Mouse (Mus musculus) neutrophil, adult 59 days (primary cell): ENCODE data around the gene Gm2a. TPM values are rescaled to one million over a fixed set of nuclear protein-coding genes. Genes with fewer than 3 reads are reported as not detected.

Source experiments
- total RNA-seq, 2 experiments: library from RNA; stranded (reverse); gene quantifications; 1 replicate in 1 of 2; 2 replicates in 1 of 2; pipeline ENCODE4 v1.2.4; 2023

Gene Gm2a
- total RNA-seq, result 100 to 1,000 TPM in 1 of 2 experiments, 10 to 100 TPM in 1; 99.4 to 129 TPM

DNA sequence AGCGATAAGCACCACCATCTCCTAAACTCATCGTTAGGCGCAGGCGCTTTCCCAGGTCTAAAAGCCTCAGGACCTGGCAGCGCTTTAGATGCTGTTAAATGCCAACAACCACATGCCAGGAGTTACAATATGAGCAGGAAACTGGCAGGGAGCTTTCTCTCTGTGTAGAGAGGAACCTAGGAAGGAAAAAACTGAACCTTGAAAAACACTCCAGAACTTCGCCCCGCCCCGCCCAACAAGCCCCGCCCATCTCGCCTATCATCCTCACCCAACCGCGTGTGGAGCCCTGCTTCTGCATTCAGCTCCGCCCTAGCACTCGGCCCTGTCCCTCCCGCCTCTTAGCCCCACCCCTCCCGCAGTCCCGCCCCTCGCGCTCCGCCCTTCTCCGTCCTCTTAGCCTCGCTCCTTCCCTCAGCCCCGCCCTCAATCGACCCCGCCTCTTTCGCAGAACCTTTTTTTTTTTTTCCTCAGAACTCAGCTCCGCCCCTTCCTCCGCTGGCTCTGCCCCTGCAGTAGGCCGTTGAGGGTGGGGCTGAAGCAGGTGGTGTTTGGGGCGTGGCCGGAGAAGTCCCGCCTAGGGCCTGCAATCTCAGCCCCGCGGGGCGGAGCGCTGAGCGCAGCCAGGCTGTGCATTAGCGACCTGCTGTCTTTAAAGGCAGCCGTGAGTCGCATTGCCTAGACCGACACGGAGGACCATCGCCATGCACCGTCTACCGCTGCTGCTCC is at the start of gene Gm2a:
Gene Gm2a, plus strand, starts transcription at position 653 of the 726 bp plus-strand sequence.

DNA sequence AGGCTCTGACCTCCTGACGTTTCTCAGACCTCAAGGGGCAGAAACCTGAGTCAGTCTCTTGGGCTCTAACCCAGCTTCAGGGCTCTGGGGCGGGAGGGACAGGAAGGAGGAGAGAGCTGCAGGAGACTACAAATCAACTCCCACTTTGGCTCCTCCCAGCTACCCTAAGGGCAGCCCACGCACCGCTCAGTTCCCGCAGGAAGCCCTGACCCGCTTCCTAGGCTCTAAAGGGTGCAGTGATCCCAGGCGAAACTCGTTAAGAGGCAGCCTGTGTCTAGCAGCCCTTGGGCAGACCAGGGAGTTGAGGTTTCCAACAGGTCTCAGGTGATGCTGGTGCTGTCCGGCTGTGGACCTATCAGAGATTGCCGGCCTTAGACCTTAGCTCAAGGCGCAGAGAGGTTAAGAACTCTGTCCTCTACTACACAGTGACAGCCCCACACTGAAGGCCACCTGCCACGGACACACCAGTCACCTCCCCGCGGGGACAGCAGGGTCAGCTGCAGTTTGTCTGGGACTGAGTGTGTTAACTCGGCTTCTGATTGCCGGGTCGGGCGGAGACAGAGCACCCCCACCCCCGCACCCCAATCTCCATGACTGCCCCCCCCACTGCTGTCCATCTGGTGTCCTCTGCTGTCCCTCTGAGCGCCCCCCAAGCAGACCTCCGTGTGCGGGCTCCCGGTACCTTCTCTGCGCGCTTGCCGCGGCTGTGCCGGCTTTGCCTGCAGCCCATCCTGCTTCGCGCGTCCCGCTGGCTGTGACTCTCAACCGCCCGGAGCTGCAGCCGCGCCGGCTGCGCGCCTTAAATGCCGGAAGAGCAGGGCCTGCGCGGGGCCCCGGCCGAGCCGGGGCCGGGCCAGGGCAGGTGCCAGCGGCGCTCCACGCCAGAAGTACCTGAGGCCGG is 20.3 kb upstream of the Gm2a start, which contains the start of gene Ccdc69:
Gene Ccdc69, minus strand, starts transcription at position 801 of the 901 bp plus-strand sequence.

DNA sequence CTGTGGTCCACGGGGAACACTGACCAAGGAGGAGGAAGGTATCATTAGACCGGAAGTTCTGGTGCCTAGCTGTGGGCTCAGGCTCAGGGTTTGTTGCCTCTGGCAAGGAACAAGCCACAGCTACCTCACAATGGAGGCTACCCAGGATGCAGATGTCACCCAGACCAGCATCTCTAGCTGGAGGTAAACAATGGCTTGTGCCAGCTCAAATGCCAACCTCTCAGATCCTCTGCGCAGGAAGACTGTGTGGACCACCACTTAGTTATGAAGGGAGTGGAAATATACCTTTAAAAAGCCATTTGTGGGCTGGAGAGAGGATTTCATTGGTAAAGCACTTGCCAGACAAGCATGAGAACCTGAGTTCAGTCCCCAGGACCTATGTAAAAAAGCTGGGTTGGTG is 53.7 kb downstream of the Gm2a start, which contains the start of gene Slc36a3:
Gene Slc36a3, minus strand, starts transcription at position 101 of the 400 bp plus-strand sequence.

Other genes starting within 250 kb of the Gm2a start
- 1 to 10 TPM; 1.9 to 8.5 TPM for gene Lyrm7, start 237.2 kb upstream of the Gm2a start, total RNA-seq
- 100 to 1,000 TPM; 102 to 131 TPM for gene Hint1, start 231.7 kb upstream of the Gm2a start, total RNA-seq
- gene Gpx3, start 195.7 kb upstream of the Gm2a start, total RNA-seq, result 1 to 10 TPM; 9.2 to 9.6 TPM
- gene Tnip1, start 135.2 kb upstream of the Gm2a start, total RNA-seq, result 10 to 100 TPM; 70.8 to 72.4 TPM
- gene Anxa6, start 64.7 kb upstream of the Gm2a start, total RNA-seq, result 100 to 1,000 TPM; 104 to 111 TPM
- gene Ccdc69, start 20.0 kb upstream of the Gm2a start, total RNA-seq, result 1 to 10 TPM; 6.8 to 9.9 TPM
- under 1 TPM in 1 of 2 experiments, not detected in 1; 0.33 TPM for gene Slc36a3, start 53.6 kb downstream of the Gm2a start, total RNA-seq
- gene Slc36a2, start 87.0 kb downstream of the Gm2a start, total RNA-seq, result 1 to 10 TPM; 2.3 to 4.0 TPM
- 10 to 100 TPM; 32.1 to 35.4 TPM for gene Slc36a1, start 106.2 kb downstream of the Gm2a start, total RNA-seq
- gene Fat2, start 238.4 kb downstream of the Gm2a start, total RNA-seq, result under 1 TPM; 0.33 to 0.51 TPM